Mouse (Mus musculus): Measurements from ENCODE around the gene Dock1. TPM values are rescaled to one million over a fixed set of nuclear protein-coding genes. Genes with fewer than 3 reads are reported as not detected.

Gene Dock1
- 1 to 10 TPM; 6.6 to 9.5 TPM for total RNA-seq (2021)
- long read RNA-seq, experiment 1, full-length matches to known transcripts: 5 of 8 reads
- long read RNA-seq, experiment 1, partial matches to known transcripts: 2 of 8 reads
- long read RNA-seq, experiment 1, other reads (novel, unspliced or antisense): 1 of 8 reads
- long read RNA-seq, experiment 2, full-length matches to known transcripts: 1 of 7 reads
- long read RNA-seq, experiment 2, partial matches to known transcripts: 3 of 7 reads
- long read RNA-seq, experiment 2, other reads (novel, unspliced or antisense): 3 of 7 reads

DNA sequence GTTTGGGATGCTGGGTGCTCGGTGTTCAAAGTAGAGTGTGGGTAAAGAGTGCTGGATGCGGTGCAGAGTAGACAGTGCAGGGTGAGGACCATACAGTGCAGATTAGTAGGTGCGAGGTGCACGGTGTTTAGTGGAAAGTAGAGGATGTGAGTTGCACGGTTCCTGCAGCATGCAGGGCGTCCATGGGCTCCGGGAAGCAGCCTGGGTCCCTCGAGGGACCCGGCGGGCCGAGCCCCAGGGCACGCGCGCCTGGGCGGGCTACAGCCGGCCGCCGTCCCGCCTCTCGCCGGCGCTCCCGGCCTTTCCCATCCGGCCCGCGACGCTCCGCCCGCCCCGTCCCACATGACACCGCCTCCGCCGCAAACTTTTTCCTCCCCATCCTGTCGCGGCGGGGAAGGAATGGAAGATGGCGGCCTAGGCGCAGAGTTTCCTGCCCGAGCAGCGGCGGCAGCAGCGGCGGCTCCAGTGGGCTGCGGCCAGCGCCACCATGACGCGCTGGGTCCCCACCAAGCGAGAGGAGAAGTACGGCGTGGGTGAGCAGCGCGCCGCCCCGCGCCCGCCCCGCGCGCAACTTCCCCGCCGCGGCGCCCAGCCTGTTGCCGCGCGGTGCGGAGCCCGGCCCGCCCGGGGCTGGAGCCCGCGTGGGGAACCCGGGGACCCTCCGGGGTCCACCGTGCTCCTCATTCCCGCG is at the start of gene Dock1:
Gene Dock1 (plus strand): TSS at position 343 of the 691 bp plus-strand sequence.
- peak within 1 kb of the TSS; percentile 72 for H3K4me3 ChIP-seq
- H3K27ac ChIP-seq: peak within 1 kb of the TSS; percentile 86
- no peak; the same call in 1 of the 2 replicates for TF ChIP-seq CTCF (IDR thresholded peaks at IDR 0.05)
- DNase-seq: peak; percentile 85
- intact Hi-C loops (cut with DNase I): no loop called here

DNA sequence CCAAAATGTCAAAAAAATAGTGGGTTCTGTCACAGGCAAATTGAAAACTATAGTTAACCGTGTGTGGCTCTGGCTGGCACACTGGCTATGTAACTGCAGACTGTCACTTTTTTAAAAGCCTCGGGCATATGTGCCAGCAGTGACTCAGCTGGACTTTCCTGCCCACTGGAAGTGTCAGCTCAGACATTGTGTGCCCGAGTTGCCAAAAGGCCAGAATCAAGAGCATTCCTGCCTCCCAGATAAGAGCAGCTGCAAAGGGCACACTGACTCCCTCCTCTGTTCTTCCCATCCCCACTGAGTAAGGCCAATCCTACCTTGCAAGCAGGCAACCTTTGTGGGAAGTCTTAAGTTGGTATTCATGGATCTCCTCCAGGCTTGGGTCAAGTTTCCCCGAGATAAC is 42.5 kb upstream of the Dock1 start:
- DNase-seq: no peak
- Histone ChIP-seq H3K4me3 (no peak overlapping the region), H3K27ac (no peak overlapping the region)
- no peak for TF ChIP-seq CTCF (IDR thresholded peaks at IDR 0.05)
- intact Hi-C loops (cut with DNase I): no loop called here

DNA sequence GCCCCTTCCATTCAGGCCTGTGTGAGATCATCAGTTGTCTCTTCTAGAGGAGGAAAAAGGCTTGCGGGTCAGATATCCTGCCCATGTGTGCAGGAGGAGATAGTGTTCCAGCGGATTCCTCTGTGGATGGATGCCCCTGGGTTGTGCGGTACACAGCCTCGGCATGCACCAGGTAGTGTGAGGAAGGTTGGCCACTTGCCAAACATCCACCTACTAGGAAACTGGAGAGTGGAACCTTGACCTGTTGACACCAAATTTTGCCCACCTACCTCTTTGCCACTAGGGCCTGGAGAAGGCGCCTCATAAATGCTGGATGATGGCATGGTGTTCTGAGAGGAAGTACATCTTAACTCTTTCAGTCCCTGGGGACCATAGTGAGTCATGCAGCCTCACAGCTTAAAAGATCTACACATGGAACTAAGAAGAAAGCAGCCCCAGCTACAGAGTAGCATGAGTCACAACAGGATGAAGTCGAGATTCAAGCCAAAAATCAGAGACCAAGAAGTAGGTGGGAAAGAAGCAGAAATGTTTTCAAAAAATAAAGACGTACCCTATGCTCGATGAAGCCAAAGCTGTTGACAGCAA is 20.1 kb upstream of the Dock1 start:
- Histone ChIP-seq H3K27ac (no peak overlapping the region), H3K4me3 (no peak overlapping the region)
- TF ChIP-seq CTCF (IDR thresholded peaks at IDR 0.05): no peak
- intact Hi-C loops (cut with DNase I): no loop called here
- DNase-seq: no peak

DNA sequence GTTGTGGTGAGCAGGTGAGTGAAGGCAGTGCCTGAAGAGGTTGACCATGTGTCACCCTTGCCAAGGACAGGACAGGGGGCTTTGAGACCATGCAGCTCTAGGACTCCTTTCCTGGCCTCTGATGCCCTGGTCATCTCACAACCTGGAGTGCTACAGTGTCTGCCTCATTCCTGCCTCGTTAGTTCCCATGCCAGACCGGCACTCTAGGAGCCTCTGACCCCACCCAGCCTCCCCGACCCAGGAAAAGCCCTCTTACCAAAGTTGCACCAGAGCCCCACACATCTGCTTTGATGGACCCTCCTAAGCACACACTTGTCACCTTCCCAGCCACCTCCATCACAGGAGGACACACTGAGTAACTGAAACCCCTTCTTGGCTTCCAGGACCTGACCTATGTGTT is 19.4 kb upstream of the Dock1 start:
- no peak for TF ChIP-seq CTCF (IDR thresholded peaks at IDR 0.05)
- DNase-seq: no peak
- intact Hi-C loops (cut with DNase I): no loop called here
- Histone ChIP-seq H3K4me3 (no peak overlapping the region), H3K27ac (no peak overlapping the region)

DNA sequence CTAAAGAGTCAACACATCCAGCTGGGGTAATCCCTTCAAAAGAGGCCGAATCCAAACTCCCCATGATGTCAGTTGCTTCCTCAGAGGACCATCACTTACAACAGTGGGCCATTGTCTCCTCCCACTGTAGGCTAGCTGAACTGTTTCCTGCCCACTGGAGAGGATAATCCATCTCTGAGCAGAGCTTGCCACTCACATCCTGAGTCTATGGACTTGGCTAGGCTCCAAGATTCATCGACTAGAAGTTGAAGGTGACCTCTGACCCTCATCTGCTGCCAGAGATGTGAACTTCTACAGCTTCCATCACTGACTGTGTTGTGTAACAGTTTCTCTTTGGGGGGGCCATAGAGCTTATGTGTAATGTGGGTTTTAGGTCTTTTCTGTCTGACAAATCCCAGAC is 7.2 kb upstream of the Dock1 start:
- no peak overlapping the region for H3K4me3 ChIP-seq
- DNase-seq: no peak
- no peak overlapping the region for H3K27ac ChIP-seq
- no peak for TF ChIP-seq CTCF (IDR thresholded peaks at IDR 0.05)
- intact Hi-C loops (cut with DNase I): no loop called here

DNA sequence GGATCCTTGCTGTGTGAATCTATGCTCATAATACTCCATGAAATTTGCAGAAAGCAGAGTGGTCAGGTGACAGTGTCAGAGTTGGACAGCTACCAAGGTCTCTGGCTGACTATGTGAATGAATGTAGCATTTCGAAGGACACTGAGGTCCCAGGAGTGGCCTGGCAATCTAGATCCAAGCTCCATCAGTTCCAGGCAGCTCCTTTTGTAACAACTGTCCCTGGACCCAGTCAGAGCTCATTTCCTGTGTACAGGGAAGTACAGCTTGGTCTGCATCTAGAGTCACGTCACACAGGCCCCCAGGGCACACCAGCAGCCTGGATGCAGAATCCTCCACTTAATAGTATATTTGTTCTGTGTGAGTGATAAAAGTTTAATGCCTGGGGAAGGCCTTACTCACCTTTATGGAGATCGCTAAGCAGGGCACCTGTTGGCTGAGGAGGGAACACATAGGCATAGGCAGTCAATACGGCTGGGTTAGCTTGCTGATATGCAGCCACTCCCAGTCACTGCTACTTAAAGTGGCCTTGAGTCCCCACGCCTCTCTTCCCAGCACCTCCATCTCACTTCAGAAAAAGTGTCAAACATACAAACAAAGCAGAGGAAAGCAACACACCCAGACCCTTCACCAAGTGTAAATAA is 4.7 kb upstream of the Dock1 start:
- TF ChIP-seq CTCF (IDR thresholded peaks at IDR 0.05): no peak
- no peak overlapping the region for H3K27ac ChIP-seq
- intact Hi-C loops (cut with DNase I): no loop called here
- H3K4me3 ChIP-seq: no peak overlapping the region
- no peak for DNase-seq

DNA sequence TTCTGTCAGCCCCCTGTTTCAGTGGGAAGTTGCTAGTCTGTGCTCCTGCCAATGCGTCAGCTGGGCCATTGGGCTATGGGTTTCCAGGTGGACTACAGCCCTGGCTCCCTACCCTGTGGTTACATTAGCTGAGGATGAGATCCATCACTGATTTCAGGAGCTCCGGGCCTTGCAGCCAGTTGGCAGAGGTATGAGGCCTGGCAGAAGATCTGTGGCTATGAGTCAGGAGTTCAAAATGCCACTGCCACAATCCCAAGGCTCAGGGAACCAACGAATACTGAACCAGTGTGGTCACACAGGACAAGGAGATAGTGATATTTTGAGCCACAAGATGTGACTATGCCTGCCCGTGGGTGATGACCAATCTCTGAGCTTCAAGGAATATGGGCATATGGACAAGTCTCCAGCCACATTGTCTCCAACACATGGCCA is 3.2 kb upstream of the Dock1 start:
- no peak overlapping the region for H3K27ac ChIP-seq
- H3K4me3 ChIP-seq: no peak overlapping the region
- intact Hi-C loops (cut with DNase I): no loop called here
- peak; percentile 56 for DNase-seq
- TF ChIP-seq CTCF (IDR thresholded peaks at IDR 0.05): no peak

DNA sequence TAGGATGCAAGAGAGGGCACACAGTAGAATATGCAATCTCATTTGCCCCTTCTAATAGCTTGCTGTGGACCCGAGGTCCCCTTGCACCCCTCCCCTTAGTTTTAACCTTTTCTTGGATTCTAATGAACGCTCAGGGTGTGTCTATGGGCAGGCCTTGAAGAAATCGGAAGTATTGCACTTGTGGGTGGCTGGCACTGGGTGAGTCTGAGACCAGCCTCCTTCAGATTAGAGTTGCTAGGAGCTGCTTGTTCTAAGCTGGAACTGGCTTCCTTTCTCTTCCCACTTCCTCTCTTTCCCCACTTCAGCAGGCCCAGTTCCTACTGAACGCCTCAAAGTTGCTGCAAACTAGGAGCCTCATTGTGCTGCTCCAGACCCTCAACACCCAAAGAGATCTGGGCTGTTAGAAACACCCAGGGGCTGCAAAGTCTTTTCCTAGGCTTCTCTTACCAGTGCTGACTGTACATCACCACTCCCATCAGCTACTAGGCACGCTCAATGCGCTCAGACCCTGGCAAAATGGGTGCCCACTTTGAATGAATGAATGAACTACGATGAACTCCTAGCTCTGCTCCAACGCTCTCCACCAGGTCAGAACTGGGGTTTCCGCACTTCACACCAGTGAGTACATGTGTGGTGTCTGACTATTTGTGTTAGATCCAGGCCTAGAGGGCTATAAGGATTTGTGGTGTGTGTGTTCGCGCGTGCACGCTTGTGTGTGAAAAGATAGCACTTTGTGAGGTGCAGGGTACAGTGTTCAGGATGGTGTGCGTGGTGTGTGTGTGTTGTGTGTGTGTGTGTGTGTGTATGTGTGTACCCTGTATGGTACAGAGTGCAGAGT is 761 bp upstream of the Dock1 start:
- Histone ChIP-seq H3K4me3 (peak overlapping the region; percentile 72), H3K27ac (no peak overlapping the region; the same call in 1 of the 2 replicates)
- no peak for TF ChIP-seq CTCF (IDR thresholded peaks at IDR 0.05)
- intact Hi-C loops (cut with DNase I): no loop called here
- DNase-seq: no peak

DNA sequence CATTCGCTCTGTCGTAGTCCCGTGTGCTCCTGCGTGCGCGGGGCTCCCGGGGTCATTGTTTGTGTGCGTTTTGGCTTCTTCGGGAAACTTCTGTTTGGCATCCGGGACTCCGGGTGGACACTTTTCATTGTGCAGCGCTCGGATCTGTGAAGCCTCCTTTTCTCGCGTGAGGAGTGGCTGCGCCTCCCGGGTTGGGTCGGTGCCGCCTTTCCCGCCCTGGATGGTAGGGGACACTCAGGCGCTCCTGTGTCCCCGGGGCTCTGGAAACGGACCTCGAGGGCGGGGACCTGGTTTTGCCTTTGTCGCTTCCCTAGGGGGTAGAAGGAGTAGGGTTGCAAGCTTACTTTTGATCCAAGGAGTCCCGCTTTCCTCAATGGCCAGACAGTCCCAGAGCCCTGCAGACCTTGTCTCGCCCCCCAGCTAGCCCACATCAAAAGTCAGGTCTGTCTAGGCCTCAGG is 578 bp downstream of the Dock1 start:
- intact Hi-C loops (cut with DNase I): no loop called here
- no peak for TF ChIP-seq CTCF (IDR thresholded peaks at IDR 0.05)

DNA sequence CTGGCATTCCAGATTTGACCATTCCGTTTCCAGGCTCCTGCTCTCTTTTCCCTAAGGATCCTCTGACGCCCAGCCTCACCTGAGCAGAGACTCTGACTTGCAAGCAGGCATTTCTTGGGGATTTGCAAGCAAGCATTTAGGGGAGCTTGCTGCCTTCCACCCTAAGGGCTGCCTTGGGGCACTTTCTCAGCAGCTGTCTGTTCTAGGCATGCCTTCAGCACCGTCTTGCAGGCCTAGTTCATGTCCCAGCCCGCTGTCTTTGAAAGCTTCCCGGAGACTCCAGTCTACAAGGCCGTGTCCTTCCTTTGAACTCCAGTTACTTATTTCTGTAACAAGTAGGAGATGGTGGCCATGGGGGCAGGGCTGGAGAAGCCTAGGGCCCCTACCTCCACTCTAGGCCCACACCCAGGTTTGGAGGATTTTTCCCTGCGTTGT is 1.0 kb downstream of the Dock1 start:
- TF ChIP-seq CTCF (IDR thresholded peaks at IDR 0.05): no peak

More for the DNA sequence above, 578 bp downstream of the Dock1 start:
- DNase-seq: peak; percentile 63
- Histone ChIP-seq H3K4me3 (peak overlapping the region; percentile 72), H3K27ac (peak overlapping the region; percentile 86)

DNA sequence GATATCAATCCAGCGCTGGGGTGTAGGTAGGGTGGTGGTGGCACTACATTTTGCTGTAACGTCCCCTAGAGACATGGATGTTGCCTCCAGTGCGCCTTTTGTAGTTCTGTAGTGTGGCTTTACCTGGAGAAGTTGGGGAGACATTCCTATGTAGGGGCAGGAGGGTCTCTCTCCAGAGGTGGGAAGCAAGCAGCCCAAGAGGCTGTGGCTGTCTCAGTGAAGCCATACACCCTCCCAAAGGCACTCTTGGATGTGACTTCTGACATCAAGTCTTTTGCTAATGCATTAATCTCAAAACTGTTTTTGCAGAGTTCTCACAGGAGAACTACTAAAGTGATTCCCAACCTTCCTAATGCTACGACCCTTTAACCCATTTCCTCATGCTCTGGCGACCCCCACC is 2.7 kb downstream of the Dock1 start:
- intact Hi-C loops (cut with DNase I): no loop called here
- no peak overlapping the region for H3K4me3 ChIP-seq
- no peak for DNase-seq
- TF ChIP-seq CTCF (IDR thresholded peaks at IDR 0.05): no peak
- 0 out of 2 replicates have a peak overlapping the region, but pooled peaks have one; percentile 62 for H3K27ac ChIP-seq

More for the DNA sequence above, 1.0 kb downstream of the Dock1 start:
- Histone ChIP-seq H3K4me3 (peak overlapping the region; percentile 72), H3K27ac (peak overlapping the region; percentile 86)
- intact Hi-C loops (cut with DNase I): no loop called here
- DNase-seq: no peak

DNA sequence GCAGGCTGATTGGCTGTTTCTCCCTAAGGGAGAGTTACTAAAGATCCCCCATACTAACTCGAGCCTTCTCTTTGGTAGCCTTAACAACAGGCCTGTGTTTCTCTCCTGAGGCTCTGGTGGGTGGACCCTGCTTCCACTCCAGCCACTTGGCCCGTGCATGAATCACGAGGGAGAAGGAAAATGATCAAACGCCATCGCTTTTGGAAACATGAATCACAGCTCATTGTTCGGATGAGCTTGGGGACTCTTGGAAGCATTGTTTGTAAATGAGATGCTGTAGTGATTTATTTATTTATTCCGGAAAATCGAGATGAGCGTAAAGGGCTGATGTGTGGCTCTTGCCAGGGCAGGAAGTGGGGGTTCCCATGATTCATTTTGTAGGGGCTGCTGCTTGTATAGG is 3.5 kb downstream of the Dock1 start:
- no peak for TF ChIP-seq CTCF (IDR thresholded peaks at IDR 0.05)
- H3K27ac ChIP-seq: peak overlapping the region; percentile 62
- DNase-seq: peak; percentile 34
- peak overlapping the region; percentile 32 for H3K4me3 ChIP-seq
- intact Hi-C loops (cut with DNase I): no loop called here
